Mouse (Mus musculus) thymus, postnatal 14 days (tissue): ENCODE measurements around the gene Cbarp.
"Not testable (repeated sequence)": the region's sequence is repeated elsewhere in the genome, so short reads cannot be mapped to it uniquely, and the experiment has no call there.

Source experiments
- DNase-seq: peaks from one replicate; pipeline ENCODE4 v3.0.0; 2021

Gene Cbarp

DNA sequence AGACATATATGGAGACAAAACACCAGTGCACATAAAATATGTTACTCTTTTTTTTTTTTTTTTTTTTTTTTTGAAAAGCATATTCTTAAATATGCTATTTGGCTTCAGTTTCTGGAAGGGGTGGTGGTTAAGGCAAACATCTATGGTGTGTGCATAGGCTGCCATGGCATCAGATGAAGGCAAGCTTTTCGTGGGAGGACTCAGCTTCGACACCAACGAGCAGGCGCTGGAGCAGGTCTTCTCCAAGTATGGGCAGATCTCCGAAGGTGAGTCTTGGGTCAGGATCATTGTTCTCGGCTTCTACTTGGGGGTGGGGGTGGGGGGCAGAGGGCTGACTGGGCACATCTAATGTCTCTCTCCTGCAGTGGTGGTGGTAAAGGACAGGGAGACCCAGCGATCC lies 29.0 kb upstream of the Cbarp start:
- no peak for DNase-seq

DNA sequence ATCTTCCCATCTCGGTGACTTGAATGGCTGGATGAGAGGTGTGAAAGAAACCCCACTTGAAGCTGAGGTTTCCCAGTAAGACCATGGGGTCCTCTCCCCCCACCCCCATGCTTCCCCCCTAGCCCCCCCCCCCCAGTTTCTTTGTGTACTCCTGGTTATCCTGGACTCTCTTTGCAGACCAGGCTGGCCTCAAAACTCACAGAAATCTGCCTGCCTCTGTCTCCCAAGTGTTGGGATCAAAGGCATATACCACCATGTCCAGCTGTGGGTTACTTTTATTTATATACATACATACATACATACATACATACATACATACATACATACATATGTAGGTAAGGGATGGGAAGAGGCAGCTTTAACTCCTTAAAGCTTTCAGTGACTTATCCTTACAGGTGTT lies 28.4 kb upstream of the Cbarp start:
- DNase-seq: no peak

- DNase-seq: peak; percentile 91
These were observed 27.5 kb upstream of the Cbarp start for GRCm38 (mm10) chr10:80168038-80168661.

GRCm38 (mm10) chr10:80167460-80168037 lies 26.9 kb upstream of the Cbarp start:
- peak; percentile 99 for DNase-seq

DNA sequence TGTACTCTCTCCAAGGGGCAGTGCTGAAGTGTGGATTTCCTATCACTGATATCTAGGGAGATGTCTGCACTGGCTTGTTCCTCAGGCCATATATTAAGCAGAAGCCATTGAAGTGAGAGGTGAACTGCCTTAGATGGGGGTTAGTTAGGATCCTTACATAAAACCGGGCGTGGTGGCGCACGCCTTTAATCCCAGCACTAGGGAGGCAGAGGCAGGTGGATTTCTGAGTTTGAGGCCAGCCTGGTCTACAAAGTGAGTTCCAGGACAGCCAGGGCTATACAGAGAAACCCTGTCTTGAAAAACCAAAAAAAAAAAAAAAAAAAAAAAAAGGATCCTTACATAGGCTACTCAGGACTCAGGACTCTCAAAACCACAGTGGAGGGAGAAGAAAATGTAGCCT lies 25.5 kb upstream of the Cbarp start:
- not testable (repeated sequence) for DNase-seq

GRCm38 (mm10) chr10:80165392-80166128 lies 24.9 kb upstream of the Cbarp start, which contains the start of gene Cirbp:
Cirbp (plus strand) TSS chr10:80165985.
- DNase-seq: no peak

- peak; percentile 90 for DNase-seq
These were observed 24.3 kb upstream of the Cbarp start for GRCm38 (mm10) chr10:80164998-80165344.

GRCm38 (mm10) chr10:80164161-80164997 lies 23.7 kb upstream of the Cbarp start:
- peak; percentile 51 for DNase-seq

DNA sequence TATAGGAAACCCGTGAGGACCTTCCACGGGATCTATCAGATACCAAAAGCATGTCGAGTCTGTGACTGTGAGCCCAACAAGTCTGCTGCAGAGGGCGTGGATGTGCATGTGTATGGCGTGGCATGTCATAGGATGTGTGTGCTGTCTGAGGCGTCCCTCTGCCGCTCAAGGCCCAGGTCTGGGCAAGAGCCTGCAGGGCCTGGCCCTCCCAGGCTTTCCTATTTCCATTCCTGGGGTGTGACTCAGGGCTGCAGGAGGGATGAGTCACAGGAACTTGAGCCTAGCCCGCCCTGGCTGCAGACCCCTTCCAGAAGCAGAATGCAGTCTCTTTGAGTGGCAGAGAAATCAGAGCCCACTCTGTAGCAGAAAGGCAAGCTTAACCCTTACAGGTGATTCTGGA lies 23.1 kb upstream of the Cbarp start:
- no peak for DNase-seq

GRCm38 (mm10) chr10:80162716-80163299 lies 22.2 kb upstream of the Cbarp start:
- peak; percentile 46 for DNase-seq

GRCm38 (mm10) chr10:80162243-80162608 lies 21.6 kb upstream of the Cbarp start:
- no peak for DNase-seq

DNA sequence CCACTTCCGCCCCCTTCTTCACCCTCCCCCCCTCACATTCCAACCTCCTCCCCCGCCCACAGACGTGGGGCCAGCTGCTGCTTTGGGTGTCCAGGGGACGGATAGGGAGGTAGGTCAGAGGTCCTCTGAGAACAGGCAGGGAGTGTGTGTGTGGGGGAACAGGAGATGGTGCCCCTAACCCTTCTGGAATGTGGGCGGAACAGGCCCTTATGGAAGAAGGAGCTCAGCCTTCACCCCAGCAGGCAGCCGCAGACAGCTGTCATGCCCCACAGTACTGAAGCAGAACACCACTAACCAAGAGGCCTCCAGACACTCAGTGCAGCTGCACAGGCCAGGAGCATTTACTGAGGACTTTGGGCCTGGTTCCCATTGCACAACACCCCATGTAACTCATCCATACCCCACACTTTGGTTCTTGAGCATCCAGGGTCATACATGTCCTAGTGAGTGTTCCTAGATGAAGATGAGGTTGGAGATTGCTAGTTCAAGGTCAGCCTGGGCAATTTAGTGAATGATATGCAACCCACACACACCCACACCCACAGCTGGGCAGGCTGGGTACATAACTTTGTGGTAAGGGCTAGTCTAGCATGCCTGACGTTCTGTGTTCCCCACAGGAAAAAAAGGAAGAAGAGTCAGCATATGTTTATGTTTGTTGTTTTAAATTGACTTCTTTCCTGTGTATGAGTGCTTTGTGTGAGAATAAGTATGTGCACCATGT lies 21.0 kb upstream of the Cbarp start:
- DNase-seq: peak; percentile 59

GRCm38 (mm10) chr10:80160455-80161371 lies 20.1 kb upstream of the Cbarp start:
- peak; percentile 59 for DNase-seq

GRCm38 (mm10) chr10:80159561-80160454 lies 19.2 kb upstream of the Cbarp start:
- DNase-seq: peak; percentile 100

DNA sequence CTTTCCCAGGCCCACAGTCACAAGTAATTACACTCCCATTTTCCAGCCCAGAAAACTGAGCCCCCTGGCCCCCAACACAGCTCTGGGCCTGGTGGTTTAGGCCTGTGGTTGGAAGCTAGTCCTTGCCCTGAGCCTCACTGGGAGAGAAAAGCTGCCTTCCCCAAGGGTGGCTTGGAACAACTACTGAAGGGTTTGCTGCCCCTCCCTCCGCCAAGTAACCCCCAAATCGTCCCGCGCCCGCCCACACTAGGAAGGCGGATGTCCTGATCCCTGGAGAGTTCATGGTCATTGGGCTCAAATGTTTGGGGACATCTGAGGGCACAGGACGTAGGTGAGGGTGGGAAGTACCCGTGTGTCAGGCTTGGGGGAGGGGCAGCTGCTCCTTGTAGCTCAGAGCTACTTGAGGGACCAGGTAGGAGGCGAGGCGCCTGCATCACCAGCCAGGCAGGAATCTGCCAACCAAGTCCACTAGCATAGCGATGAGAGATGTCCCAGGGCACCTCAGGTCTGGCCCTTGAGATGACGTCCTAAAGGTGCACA lies 18.5 kb upstream of the Cbarp start:
- peak; percentile 79 for DNase-seq

- DNase-seq: peak; percentile 81
These were observed 17.8 kb upstream of the Cbarp start for GRCm38 (mm10) chr10:80158307-80158986.

GRCm38 (mm10) chr10:80157141-80157929 lies 16.7 kb upstream of the Cbarp start:
- DNase-seq: no peak

GRCm38 (mm10) chr10:80156752-80157053 lies 16.1 kb upstream of the Cbarp start:
- DNase-seq: no peak
